Mouse (Mus musculus) thymus, postnatal 36 days (tissue): ENCODE measurements around the gene Tnfrsf11a.
"Not testable (repeated sequence)": the region's sequence is repeated elsewhere in the genome, so short reads cannot be mapped to it uniquely, and the experiment has no call there.

Source experiments
- DNase-seq, 2 experiments: peaks; one replicate each; pipeline ENCODE4 v3.0.0; 2022; ENCODE audit warnings: mixed read lengths in 2 of 2

Tnfrsf11a gene

GRCm38 (mm10) chr1:105786731-105787357 is 6.3 kb downstream of the Tnfrsf11a start:
- no peak for DNase-seq

- DNase-seq = no peak
These were observed 9.6 kb downstream of the Tnfrsf11a start for GRCm38 (mm10) chr1:105790103-105790502.

- DNase-seq = no peak
These were observed 14.2 kb downstream of the Tnfrsf11a start for GRCm38 (mm10) chr1:105794670-105795069.

- DNase-seq = no peak
These were observed 15.2 kb downstream of the Tnfrsf11a start for GRCm38 (mm10) chr1:105795705-105796104.

- no peak for DNase-seq
These were observed 20.1 kb downstream of the Tnfrsf11a start for GRCm38 (mm10) chr1:105800570-105800969.

- no peak for DNase-seq
These were observed 20.7 kb downstream of the Tnfrsf11a start for GRCm38 (mm10) chr1:105801252-105801651.

GRCm38 (mm10) chr1:105802941-105803340 is 22.4 kb downstream of the Tnfrsf11a start:
- peak in 1 of 2 experiments; percentile 32 for DNase-seq

GRCm38 (mm10) chr1:105804285-105804684 is 23.8 kb downstream of the Tnfrsf11a start:
- DNase-seq = no peak

GRCm38 (mm10) chr1:105805565-105805964 is 25.0 kb downstream of the Tnfrsf11a start:
- DNase-seq = no peak

- DNase-seq = no peak
These were observed 26.7 kb downstream of the Tnfrsf11a start for GRCm38 (mm10) chr1:105807028-105807722.

GRCm38 (mm10) chr1:105812027-105812426 is 31.5 kb downstream of the Tnfrsf11a start:
- DNase-seq = not testable (repeated sequence)

- DNase-seq = no peak
These were observed 32.6 kb downstream of the Tnfrsf11a start for GRCm38 (mm10) chr1:105812960-105813708.

- DNase-seq = no peak
These were observed 33.2 kb downstream of the Tnfrsf11a start for GRCm38 (mm10) chr1:105813709-105814061.

- DNase-seq = no peak
These were observed 34.1 kb downstream of the Tnfrsf11a start for GRCm38 (mm10) chr1:105814402-105815270.

GRCm38 (mm10) chr1:105815310-105815709 is 34.8 kb downstream of the Tnfrsf11a start:
- no peak for DNase-seq

- no peak for DNase-seq
These were observed 35.2 kb downstream of the Tnfrsf11a start for GRCm38 (mm10) chr1:105815736-105816135.

GRCm38 (mm10) chr1:105819031-105819430 is 38.5 kb downstream of the Tnfrsf11a start:
- DNase-seq = no peak

- no peak for DNase-seq
These were observed 39.2 kb downstream of the Tnfrsf11a start for GRCm38 (mm10) chr1:105819740-105820139.

GRCm38 (mm10) chr1:105824356-105824755 is 43.8 kb downstream of the Tnfrsf11a start:
- no peak for DNase-seq

- no peak for DNase-seq
These were observed 44.5 kb downstream of the Tnfrsf11a start for GRCm38 (mm10) chr1:105824980-105825379.

- no peak for DNase-seq
These were observed 46.9 kb downstream of the Tnfrsf11a start for GRCm38 (mm10) chr1:105827374-105827773.

GRCm38 (mm10) chr1:105827786-105828345 is 47.3 kb downstream of the Tnfrsf11a start:
- no peak for DNase-seq
